Mouse (Mus musculus) spleen, adult 2 months (tissue): ENCODE data around the gene Sult1e1. TPM values are rescaled to one million over a fixed set of nuclear protein-coding genes. Genes with fewer than 3 reads are reported as not detected.

ENCODE experiments used
- DNase-seq, 2 experiments: peaks; one replicate each; pipeline versions ENCODE4 v3.0.0 to v3.0.0-alpha.2; 2012 to 2021; ENCODE audit warnings: low spot score in 2 of 2, low read depth in 1 of 2
- H3K27ac ChIP-seq: fragments of 200-500 bp; 2 replicates; pipeline ENCODE4 v1.5.1; 2012; ENCODE audit warnings: low read length, inconsistent platforms; ENCODE audit not compliant: insufficient read depth
- H3K27me3 ChIP-seq: fragments of 200-500 bp; 2 replicates; pipeline ENCODE4 v1.6.1; 2012; ENCODE audit warnings: mild to moderate bottlenecking, moderate library complexity, low read length, inconsistent platforms; ENCODE audit not compliant: control insufficient read depth, insufficient read depth
- H3K36me3 ChIP-seq: fragments of 200-500 bp; 2 replicates; pipeline ENCODE4 v1.6.1; 2012; ENCODE audit warnings: mild to moderate bottlenecking, low read length, inconsistent platforms; ENCODE audit not compliant: control insufficient read depth, insufficient read depth
- H3K4me1 ChIP-seq: fragments of 200-500 bp; 2 replicates; pipeline ENCODE4 v1.6.1; 2011; ENCODE audit warnings: inconsistent platforms; ENCODE audit not compliant: control insufficient read depth, insufficient read depth, insufficient read length
- H3K4me3 ChIP-seq: fragments of 200-500 bp; 2 replicates; pipeline ENCODE4 v1.5.1; 2011; ENCODE audit warnings: mild to moderate bottlenecking, inconsistent platforms; ENCODE audit not compliant: insufficient read depth, insufficient read length; ENCODE audit errors: extremely low read depth
- CTCF ChIP-seq: fragments of 200-500 bp; IDR thresholded peaks from 2 replicates; pipeline ENCODE4 v1.5.1; 2011; ENCODE audit warnings: mild to moderate bottlenecking, inconsistent platforms; ENCODE audit not compliant: insufficient read depth, insufficient read length, insufficient replicate concordance; ENCODE audit errors: extremely low read depth
- POLR2A ChIP-seq: fragments of 200-500 bp; IDR thresholded peaks from 2 replicates; pipeline ENCODE4 v1.6.1; 2011; ENCODE audit warnings: low read depth, low read length, inconsistent platforms
- WGBS: fragments of 180-500 bp; shearing (Covaris S2); methylation state at CpG from one replicate; pipeline ENCODE4 v1.1.7; 2018; 5-methylcytosine and 5-hydroxymethylcytosine counted together
- polyA plus RNA-seq: library from polyadenylated mRNA; depleted of rRNA; stranded (reverse); fragments of >200 nt; gene quantifications from 2 replicates; pipeline ENCODE4 v1.2.3, GENCODE M21; 2012; rRNA removed

Gene Sult1e1
- polyA plus RNA-seq, result not detected in 2 replicates

DNA sequence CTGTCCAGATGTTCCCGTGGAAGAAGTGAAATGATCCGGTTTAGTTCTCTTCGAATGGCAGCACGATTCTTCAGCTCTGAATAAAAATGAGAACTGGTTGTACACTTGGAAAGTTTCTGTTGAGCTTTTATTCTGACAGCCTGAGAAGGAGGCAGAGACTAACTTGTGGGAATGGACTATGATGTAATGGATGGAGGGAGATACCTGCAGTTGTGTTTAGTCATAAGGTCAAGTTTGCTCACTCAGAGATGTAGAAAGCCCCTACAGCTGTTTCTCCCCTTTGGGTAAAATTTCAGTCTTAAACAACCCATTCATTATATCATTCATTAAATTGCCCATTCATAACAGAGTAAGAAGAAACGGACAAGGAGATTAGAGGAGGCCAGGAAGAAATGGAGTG is at the start of gene Sult1e1:
Gene Sult1e1 (minus strand): TSS at position 101 of the 400 bp plus-strand sequence.
- no peak for DNase-seq
- WGBS, result 83% methylated on average over 5 of the region's 5 CpGs
- no peaks in the 10 kb centered on the region for H3K4me1 ChIP-seq

DNA sequence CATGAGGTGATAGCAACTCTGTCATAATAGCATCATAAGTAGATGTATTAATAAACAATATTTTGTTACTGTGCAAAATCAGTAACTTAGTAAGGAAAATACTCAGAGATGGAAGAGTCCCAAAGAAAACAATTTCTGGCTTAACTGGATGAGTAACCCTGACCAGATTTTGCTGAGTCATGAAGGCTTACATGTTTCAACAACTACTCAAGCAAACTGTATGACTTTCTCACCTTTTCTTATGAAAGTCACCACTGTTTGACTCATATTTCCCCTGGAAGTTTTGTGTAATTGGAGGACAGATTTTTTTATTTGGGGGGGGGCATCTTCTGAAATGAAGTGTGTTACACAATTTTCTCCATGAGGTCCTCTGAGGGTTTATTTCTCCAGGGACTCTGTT is 31.3 kb upstream of the Sult1e1 start:
- no peak for DNase-seq
- no peaks in the 10 kb centered on the region for H3K4me1 ChIP-seq
- TF ChIP-seq POLR2A (no peak), CTCF (no peak)
- H3K27ac ChIP-seq, result no peak overlapping the region
- no peaks in the 10 kb centered on the region for H3K27me3 ChIP-seq
- no peaks in the 10 kb centered on the region for H3K36me3 ChIP-seq
- H3K4me3 ChIP-seq, result no peak overlapping the region

More for the DNA sequence above, at the start of gene Sult1e1:
- Histone ChIP-seq H3K27ac (no peak within 1 kb of the TSS), H3K27me3 (no peaks in the 10 kb centered on the region), H3K36me3 (no peaks in the 10 kb centered on the region), H3K4me3 (no peak within 1 kb of the TSS)
- TF ChIP-seq POLR2A (no peak), CTCF (no peak)

- no peak overlapping the region for H3K4me3 ChIP-seq
- no peak overlapping the region for H3K27ac ChIP-seq
- no peak for DNase-seq
- TF ChIP-seq POLR2A (no peak), CTCF (no peak)
- WGBS, result 86% methylated on average over 2 of the region's 2 CpGs
- no peaks in the 10 kb centered on the region for H3K4me1 ChIP-seq
- no peaks in the 10 kb centered on the region for H3K36me3 ChIP-seq
- H3K27me3 ChIP-seq, result no peaks in the 10 kb centered on the region
Observed at GRCm38 (mm10) chr5:87615128-87615390, 23.7 kb upstream of the Sult1e1 start.

DNA sequence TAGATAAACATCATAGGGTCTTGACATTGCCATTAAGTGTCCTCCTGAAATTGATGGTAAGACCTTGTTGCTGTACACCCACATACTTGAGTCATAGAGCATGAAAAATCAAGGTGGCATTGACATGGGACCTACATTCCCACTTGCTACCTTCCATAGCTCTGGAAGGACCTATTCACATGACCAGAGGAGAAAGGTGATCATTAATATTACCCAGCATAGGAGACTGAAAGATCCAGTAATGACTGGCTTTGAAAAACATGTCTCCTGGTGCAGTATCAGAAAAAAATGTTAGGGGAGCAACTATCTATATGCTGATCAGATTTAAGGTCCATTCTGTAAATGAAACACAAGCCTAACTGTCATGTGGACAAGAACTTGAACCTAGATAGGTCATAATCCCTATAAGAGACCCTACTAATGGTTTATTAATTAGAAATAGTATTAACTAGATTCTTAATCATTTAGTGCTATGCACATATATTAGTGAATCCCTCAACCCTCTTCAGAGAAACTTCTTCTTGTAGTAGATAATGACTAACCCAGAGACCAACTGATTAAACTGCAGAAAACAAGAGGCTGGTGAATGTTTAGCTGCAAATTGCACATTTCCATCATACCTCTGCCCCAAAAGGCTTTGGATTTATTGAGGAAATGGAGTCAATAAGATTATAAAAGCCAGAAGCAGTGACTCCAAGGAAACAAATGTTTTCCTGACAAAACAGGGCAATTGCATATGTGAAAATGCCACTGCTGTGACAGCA is 23.2 kb upstream of the Sult1e1 start:
- Histone ChIP-seq H3K4me3 (no peak overlapping the region), H3K4me1 (no peaks in the 10 kb centered on the region), H3K36me3 (no peaks in the 10 kb centered on the region), H3K27ac (no peak overlapping the region), H3K27me3 (no peaks in the 10 kb centered on the region)
- TF ChIP-seq POLR2A, result no peak
- no peak for TF ChIP-seq CTCF
- no peak for DNase-seq

- 78% methylated on average over 3 of the region's 3 CpGs for WGBS
- no peak for DNase-seq
- Histone ChIP-seq H3K36me3 (no peaks in the 10 kb centered on the region), H3K27me3 (no peaks in the 10 kb centered on the region), H3K4me3 (no peak overlapping the region), H3K27ac (no peak overlapping the region), H3K4me1 (no peaks in the 10 kb centered on the region)
- no peak for TF ChIP-seq CTCF
- no peak for TF ChIP-seq POLR2A
Observed at GRCm38 (mm10) chr5:87601018-87601417, 9.6 kb upstream of the Sult1e1 start.

DNA sequence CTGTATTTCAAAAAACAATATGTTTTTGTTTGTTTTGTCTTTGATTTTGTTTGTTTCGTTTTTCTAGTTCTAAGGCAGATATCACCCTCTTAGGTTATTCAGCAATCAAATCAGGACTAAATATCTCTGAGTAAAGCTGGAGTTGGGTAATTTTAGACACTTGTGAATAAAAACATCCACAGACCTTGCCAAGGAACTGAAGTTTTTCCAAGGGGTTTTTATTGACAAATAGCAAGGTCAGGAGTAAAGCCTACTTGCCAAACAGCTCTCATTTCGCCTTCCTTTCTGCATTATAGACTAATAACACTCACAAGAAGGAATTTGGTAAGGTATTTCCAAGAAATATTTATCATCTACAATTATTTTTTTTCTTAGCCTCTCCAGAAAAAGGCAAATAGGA is 6.5 kb upstream of the Sult1e1 start:
- Histone ChIP-seq H3K27me3 (no peaks in the 10 kb centered on the region), H3K27ac (no peak overlapping the region), H3K4me1 (no peaks in the 10 kb centered on the region), H3K4me3 (no peak overlapping the region), H3K36me3 (no peaks in the 10 kb centered on the region)
- TF ChIP-seq CTCF (no peak), POLR2A (no peak)
- WGBS, result 54% methylated on average over 2 of the region's 2 CpGs
- no peak for DNase-seq

DNA sequence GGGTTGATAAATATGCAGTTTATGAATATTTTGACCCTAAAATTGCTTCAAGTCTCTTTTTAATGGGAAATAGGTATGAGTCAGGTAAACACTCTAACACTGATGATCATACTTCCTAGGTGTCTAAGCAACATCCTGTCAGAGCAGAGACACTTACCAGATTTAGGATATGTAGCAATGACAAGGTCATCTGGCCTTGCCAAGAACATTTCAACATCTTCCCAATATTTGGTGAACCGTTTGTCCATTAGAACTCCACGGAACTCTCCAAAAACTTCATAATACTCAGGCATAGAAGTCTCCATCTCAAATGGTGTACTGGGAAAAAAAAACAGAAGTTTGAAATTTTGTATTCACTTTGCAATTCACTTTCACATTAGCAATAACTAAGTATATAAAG is 1.5 kb downstream of the Sult1e1 start:
- WGBS, result 84% methylated on average over 2 of the region's 2 CpGs
- no peak for TF ChIP-seq POLR2A
- no peak for TF ChIP-seq CTCF
- no peak for DNase-seq

More for the DNA sequence above, 1.5 kb downstream of the Sult1e1 start:
- Histone ChIP-seq H3K4me3 (no peak overlapping the region), H3K36me3 (no peaks in the 10 kb centered on the region), H3K27me3 (no peaks in the 10 kb centered on the region), H3K27ac (no peak overlapping the region), H3K4me1 (no peaks in the 10 kb centered on the region)
